Mouse (Mus musculus) E14TG2a.4 (cell line): ENCODE measurements at regions not wholly inside any gene's neighbourhood (a gene's known extent, or its start where the extent isn't known, plus 50 kb on each side); places are given as distances from the start of the nearest gene placed in this dataset.

Experiments
- CTCF ChIP-seq: conservative IDR thresholded peaks from 2 replicates; pipeline ENCODE4 v1.5.1; 2014; ENCODE audit warnings: low read length
- NANOG ChIP-seq: IDR thresholded peaks from 2 replicates; pipeline ENCODE4 v1.6.1; 2014; ENCODE audit warnings: borderline replicate concordance, low read length, mixed read lengths
- POU5F1 ChIP-seq: IDR thresholded peaks from 2 replicates; pipeline ENCODE4 v1.6.1; 2014; ENCODE audit warnings: low read length, borderline replicate concordance

DNA sequence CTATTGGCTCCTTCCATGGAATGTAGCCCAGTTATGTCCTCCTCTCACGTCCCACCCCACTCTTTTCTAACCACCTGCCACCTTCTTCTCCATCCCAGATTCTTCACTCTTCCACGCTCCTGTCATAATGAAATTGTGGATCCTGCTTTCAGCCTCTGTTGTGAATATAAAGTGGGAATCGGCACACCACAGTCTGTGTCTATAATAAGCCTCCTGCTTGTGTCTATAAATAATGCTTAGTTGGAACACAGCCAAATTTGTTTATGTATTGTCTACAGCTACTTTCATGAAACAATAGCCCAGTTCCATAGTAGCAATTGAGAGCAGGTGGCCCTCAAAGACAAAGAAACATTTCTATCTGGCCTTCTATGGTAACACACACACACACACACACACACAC, 137.5 kb upstream of the Rps6ka3 start:
- no peak for TF ChIP-seq CTCF
- no peak for TF ChIP-seq NANOG
- TF ChIP-seq POU5F1: no peak
